Mouse (Mus musculus): Measurements from ENCODE around the gene Slc12a5. TPM values are rescaled to one million over a fixed set of nuclear protein-coding genes. Genes with fewer than 3 reads are reported as not detected.

The Slc12a5 gene
- total RNA-seq (2021), result 1 to 10 TPM; 1.4 to 1.5 TPM
- long read RNA-seq, experiment 1, partial matches to known transcripts, result 2 of 2 reads
- long read RNA-seq, experiment 1, other reads (novel, unspliced or antisense), result 0 of 2 reads
- long read RNA-seq, experiment 2, partial matches to known transcripts, result 3 of 3 reads
- long read RNA-seq, experiment 2, other reads (novel, unspliced or antisense), result 0 of 3 reads

- peak; percentile 51 for DNase-seq
These were observed at the start of gene Slc12a5 for GRCm38 (mm10) chr2:164960716-164961441. TSS of gene Slc12a5 (plus strand) at chr2:164960802.

GRCm38 (mm10) chr2:164911086-164912048, 49.2 kb upstream of the Slc12a5 start, which contains the start of gene Zfp335:
TSS of gene Zfp335 (minus strand) at chr2:164911757.
- peak; percentile 92 for DNase-seq

DNA sequence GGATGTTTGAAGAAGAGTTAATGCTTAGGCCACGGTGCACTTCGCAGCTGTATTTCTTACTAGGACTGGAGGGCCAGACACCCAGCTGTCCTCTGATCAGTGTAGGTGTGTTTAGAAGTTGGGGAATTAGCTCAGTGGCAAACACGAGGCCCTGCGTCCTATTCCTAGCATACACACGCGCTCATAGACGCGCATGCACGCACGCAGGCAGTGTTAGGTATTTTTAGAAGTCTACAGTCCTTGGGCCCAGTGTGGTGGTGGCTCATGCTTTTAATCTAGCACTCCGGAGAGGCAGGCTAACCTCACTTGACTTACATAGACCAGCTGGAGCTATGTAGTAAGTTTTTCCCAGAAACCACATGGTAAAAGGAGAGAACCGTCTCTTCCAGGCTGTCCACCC, 48.5 kb upstream of the Slc12a5 start:
- no peak for DNase-seq

GRCm38 (mm10) chr2:164912749-164913427, 47.7 kb upstream of the Slc12a5 start:
- no peak for DNase-seq

DNA sequence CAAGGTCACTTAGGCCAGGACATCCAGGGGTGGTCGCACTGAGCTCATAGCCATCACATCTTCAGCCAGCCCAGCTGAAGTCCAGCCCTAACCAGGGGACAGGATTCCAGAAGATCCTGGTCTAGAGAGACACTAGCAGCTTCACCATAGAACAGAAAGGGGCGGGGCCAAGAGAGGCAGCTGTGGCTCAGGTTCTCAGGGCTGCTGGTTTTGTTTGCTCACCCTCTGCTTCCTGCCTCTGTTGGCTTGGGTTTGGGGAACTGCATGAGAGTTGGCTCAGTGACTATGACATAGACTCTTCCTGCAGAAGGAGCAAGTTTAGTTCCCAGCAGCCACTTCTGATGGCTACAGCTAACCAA, 47.2 kb upstream of the Slc12a5 start:
- no peak for DNase-seq

GRCm38 (mm10) chr2:164916820-164917219, 43.8 kb upstream of the Slc12a5 start:
- no peak for DNase-seq

GRCm38 (mm10) chr2:164917371-164917770, 43.2 kb upstream of the Slc12a5 start:
- no peak for DNase-seq

DNA sequence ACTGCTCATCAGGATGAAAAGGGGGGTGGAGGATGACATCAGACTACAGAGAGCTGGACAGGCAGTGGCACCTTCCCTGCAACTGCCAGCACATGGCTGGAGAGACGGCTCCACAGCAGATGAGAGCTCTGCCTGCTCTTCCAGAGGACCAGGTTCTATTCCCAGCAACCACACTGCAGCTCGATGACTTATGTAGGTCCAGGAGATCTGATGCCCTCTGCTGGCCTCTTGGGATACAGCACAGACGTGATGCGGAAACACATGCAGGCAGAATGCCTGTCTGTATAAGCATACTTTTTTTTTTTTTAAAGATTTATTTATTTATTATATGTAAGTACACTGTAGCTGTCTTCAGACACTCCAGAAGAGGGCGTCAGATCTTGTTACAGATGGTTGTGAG, 42.3 kb upstream of the Slc12a5 start:
- no peak for DNase-seq

DNA sequence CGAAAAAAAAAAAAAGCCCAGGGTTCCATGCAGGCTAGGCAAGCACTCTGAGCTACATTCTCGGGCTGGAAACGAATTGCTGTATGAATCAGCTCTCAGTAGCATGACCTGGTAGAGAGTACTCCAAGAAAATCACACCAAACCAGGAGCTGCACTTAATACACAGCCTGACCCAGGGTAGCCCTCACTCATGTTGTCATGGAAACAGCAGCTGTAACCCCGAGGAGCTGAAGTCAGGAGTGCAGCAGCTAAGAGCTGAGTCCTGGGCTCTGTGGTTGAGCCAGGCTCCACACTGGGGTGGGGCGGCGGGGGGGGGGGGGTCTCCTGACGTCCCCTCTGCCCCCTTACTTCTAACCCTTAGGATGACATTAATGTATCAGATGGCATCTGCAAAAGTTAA, 38.6 kb upstream of the Slc12a5 start:
- no peak for DNase-seq

DNA sequence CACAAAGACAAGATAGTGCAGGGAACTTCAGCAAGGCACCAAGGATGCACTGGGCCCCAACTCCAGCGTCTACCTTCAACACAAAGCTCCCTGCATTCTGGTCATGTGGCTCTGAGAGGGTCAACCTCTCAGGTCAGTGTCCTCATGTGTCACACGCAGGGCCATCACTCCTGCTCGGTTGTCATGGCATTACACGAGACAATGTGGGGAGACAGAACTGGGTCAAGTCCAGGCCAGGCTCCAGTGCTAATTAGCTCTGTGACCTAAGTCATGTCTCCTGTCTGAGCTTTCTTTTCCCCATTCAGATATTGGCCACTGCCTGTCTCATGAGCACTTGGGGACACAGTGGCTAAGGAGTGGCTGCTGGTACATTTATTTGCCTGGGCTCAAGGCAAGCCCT, 37.3 kb upstream of the Slc12a5 start:
- no peak for DNase-seq

DNA sequence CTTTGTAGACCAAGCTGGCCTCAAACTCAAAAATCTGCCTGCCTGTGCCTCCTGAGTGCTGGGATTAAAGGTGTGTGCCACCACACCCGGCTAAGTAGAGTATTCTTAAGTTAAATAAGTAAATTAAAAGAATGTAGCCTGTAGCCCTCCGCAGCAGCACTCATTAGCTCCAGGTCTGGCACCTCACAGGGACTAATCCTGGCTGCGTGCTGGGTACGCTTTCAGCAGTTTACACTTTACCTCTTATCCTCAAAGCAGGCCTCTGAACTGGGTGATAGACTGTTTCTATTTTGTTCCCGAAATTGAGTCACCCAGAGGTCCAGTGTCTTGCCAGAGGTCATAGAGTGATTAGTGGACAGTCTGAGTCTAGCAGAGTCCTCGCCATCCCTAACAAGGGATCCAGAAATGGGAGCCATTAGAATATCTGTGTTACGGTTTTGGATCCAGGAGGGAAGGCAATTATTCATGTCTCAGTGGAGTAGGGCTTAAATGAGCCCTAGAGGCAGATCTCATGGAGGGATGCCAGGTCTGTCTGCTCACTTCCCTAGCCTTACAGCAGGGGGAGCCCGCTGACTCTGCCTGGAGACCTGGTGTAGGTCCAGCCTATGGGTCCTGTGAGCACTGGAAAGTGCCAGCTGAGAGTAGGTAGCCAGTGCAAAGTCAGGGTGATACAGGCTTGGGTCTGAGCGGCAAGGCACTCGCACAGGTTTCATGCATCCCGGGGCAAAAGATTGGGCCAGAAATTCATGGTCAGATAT, 36.3 kb upstream of the Slc12a5 start:
- DNase-seq, result peak; percentile 85

DNA sequence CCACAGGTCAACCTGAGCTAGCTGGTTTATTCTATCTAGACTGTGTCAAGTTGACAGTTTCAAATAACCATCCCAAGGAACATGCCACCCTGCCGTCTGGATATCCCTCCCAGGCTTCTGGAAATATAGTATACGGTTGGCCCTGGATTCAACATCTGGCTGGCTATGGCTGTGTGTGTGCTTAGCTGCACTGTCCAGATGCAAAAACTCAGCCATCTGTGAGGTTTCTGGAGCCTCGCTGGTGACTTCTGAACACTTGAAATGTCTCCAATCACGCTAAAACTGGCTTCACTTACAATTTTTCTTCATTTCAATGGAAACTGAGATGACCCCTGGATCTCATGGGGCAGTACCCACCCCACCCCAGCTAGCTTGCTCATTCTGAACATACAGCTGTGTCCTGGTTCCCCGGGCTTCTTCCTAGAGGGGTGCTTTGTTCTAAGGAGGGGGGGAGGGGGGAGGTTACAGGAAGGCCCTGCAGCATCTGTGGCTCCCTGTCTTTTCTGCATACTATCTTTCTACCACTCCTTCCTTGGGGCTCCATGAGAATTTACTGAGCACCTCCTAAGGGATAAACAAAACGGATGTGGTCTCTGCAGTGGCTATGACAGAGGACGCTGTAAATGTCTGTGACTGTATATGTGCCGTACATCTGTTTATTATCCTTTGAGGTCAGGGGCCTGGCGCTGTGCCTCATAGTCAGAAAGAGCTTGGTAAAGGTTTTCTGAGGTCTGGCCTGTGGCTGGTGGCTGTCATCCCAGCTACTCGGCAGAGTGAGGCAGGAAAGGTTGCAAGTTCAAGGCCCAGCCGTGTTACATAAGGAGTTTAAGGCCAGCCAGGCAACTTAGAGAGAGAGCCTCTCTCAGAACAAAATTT, 29.7 kb upstream of the Slc12a5 start:
- no peak for DNase-seq

DNA sequence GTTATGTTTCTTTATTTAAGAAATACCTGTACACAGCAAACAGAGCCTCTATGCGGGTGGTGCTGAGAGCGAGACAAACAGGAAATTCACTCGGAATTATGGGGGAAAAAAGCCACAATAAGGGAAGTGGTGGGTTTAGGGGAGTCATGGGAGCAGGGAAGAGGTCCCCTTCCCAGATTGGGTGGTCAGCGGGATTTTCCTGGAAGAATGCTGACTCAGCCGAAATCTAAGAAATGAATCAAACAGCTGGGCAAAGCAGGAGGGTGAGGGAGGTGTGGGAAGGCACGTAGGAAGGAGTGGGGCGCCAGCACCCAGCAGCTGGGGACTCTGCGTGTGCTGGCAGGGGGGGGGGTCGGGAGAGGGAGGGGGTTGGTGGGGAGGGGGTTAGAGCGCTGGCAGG, 27.1 kb upstream of the Slc12a5 start:
- no peak for DNase-seq

GRCm38 (mm10) chr2:164935991-164936390, 24.6 kb upstream of the Slc12a5 start:
- DNase-seq, result peak; percentile 41

GRCm38 (mm10) chr2:164938146-164939091, 22.2 kb upstream of the Slc12a5 start:
- no peak for DNase-seq

DNA sequence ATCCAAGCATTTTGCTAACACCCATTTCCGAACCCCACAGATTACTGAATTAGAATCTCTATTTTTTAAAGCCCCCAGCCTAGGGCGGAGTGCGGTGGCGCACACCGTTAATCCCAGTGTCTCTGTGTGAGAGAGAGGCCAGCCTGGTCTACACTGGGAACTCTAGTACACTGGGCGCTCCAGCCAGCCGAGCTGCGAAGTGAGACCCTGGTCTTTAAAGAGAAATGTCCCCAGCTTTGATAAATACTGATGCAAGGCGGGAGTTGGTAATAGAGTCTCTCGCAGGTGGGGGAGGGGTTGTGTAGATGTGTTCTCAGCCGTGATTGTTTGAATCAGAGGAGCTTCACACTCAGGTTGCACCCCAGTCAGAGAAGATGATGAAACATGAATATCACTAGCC, 21.5 kb upstream of the Slc12a5 start:
- no peak for DNase-seq

- no peak for DNase-seq
These were observed 20.3 kb upstream of the Slc12a5 start, which contains the start of gene Mmp9 for GRCm38 (mm10) chr2:164940140-164940830. TSS of gene Mmp9 (plus strand) at chr2:164940780.

- no peak for DNase-seq
These were observed 17.8 kb upstream of the Slc12a5 start for GRCm38 (mm10) chr2:164942692-164943290.

Data from gastrocnemius, postnatal 10 days (tissue).